Mouse (Mus musculus): ENCODE results near the gene Sox8.

The Sox8 gene

GRCm38 (mm10) chr17:25555666-25556629, 14.5 kb downstream of the Sox8 start:
- DNase-seq (ENCODE audit: low spot score) = no peak

DNA sequence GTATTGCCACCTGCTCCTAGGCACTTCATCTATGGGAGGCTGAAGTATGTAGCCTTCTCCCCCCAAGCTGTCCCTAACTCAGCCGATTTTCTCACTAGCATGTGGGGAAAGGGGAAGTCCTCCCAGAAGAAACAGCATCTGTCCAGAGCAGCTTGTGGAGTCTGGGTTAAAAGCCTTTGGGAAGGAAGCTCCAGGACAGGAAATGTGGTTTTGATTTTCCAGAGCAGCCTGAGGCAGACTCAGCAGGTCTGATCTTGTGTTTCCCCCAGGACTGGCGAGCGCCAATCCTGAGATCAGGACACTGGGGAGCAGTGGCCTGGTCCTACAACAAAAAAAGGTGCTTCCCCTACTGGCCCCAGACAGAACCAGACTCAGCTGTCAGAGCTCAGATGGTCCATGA, 15.3 kb downstream of the Sox8 start:
- DNase-seq (ENCODE audit: low spot score) = no peak

GRCm38 (mm10) chr17:25551313-25551712, 19.2 kb downstream of the Sox8 start:
- DNase-seq (ENCODE audit: low spot score) = no peak

- DNase-seq (ENCODE audit: low spot score) = no peak
Observed at GRCm38 (mm10) chr17:25550020-25550419, 20.5 kb downstream of the Sox8 start.

- no peak for DNase-seq (ENCODE audit: low spot score)
Observed at GRCm38 (mm10) chr17:25547026-25547425, 23.5 kb downstream of the Sox8 start.

DNA sequence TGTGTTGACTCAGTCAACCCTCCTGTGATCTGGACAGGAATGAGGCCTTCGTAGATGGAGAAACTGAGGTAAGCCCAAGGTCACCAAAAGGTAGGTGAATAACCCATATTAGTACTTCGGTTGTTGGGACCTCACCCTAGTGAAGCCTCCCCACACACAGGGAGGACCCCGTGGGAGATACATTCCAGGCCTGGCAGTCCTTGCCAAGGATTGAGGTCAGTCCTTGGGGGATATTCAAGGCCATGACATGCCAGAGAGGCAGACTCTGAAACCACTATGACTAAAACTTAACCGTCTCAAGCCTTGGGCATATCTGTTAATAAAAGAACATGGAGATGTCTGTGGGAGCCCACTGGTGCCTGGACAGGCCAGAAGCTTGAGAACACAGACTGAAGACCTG, 28.7 kb downstream of the Sox8 start:
- no peak for DNase-seq (ENCODE audit: low spot score)

DNA sequence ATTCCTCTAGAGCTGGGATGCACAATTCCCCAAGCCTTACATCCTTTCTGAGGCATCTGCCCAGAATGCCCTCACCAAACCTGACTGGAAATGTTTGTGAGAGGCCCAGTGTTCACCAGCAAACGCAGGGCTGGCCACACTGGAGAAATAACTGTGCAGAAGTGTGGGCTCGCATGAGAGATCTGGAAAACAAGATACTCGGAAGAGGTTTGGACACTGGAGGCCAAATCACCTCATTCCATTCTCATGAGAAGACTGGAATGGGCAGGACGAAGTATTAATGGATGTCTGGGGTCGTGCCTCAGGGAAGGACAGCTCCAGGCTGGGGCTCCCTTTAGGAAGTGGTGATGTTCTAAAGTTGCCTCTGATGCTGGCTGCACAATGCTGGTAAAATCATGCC, 29.8 kb downstream of the Sox8 start:
- DNase-seq (ENCODE audit: low spot score) = no peak

DNA sequence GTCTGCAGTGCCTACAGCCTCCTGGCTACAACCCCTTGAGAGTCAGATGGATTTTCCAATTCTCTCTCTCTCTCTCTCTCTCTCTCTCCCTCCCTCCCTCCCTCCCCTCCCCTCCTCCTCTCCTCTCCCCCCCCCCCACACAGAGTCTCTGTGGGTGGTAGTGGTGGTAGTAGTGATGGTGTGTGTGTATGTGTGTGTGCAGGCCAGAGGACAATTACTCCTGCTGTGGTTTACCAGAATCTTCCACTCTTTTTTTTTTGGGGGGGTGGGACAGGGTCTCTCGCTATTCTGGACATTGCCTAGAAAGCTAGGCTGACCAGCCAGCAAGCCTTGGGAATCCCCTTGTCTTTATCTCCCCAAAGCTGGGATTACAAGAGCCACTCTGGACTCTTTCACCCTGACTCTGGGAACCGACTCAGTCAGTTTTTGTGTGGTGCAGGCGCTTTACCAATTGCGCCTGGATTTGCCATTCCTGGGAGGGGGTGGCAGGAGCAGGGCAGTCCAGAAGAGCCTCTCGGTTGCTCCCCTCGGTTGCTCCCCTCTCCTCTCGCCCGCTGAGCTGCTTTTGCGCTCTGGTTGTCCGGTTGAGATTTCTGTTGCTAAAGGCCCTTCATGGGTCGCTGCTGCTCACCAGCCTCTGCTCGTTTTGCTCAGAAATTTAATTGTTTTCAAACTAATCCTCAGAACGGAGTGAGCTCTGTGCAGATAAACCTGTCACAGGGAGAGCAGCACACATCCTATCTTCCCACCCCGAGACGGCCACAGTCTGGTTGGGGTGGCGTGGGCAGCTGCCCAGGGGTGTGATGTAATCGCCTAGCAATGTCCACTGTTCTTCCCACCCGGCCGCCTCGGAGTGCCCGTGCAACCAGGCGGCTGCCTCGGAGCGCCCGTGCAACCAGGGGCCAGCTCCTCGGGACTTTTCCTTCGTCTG, 31.3 kb downstream of the Sox8 start:
- DNase-seq (ENCODE audit: low spot score) = peak; percentile 18

DNA sequence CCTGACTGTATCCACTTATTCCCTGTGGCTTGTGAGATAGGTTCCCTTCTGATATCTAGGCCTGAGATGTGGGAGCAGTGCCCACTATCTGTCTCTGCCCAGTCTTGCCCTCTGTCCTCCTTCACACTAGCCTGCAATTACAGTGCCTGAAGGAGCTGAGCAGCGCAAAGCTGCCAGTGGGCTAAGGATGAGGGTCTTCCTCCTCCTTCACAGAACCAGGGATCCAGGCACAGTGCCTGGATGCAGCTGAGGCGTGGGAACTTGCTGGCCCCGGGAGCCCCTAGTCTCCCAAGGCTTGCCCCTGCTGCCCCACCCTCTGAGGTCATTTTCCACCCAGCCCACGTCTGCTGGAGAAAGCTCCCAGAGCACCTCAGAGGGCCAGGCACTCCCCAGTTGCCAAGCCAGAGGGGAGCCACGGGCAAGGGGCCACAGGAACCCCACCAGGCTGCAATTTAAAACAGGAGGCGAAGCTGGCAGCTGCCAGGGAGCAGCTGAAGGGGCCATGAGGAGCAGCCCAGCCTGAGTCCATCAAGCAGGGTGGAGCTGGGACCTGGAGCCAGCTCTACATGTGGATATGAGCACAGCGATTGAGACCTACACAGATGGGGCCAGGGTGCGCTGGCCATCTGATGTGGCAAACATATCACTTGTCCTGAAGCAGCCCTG, 40.0 kb downstream of the Sox8 start:
- no peak for DNase-seq (ENCODE audit: low spot score)

- no peak for DNase-seq (ENCODE audit: low spot score)
Observed at GRCm38 (mm10) chr17:25522080-25522479, 48.4 kb downstream of the Sox8 start.

- no peak for DNase-seq (ENCODE audit: low spot score)
Observed at GRCm38 (mm10) chr17:25520492-25520891, 50.0 kb downstream of the Sox8 start.

DNA sequence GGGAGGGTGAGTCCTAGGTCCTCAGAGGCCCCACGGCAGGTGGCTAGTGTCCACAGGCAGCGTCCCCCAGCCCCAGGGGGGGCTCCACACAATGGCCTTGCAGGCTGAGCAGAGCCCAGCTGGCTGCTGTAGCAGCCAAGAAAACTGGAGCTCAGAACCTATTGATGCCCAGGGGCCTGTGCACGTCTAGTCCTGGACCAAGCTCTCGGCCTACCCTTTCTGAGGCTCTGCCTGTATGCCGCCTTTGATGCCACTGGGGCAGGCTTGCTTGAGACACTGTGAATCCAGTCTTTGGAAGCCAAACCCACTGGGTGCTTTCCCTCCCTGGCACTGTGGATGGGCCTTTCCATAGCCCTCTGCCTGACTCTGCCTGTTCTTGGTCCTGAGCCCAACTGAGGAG, 51.0 kb downstream of the Sox8 start:
- DNase-seq (ENCODE audit: low spot score) = no peak

DNA sequence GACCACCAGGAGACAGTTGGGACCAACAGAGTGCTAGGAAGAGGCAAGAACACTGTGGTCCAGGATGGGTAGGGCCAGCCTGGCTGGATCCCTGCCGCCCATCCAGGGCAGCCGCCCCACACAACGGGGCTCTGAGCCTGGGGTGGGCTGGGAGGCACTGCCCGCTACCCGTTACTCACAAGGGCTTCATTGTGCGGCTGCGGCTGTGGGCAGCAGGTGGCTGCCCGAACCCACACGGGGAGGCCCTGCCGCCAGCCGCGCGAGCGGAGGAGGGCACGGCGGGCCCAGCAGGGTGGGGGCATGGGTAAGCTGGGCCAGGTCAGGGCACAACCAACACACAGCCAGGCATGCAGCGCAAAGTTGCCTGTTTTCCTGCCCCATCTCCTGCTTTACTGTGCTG, 52.3 kb downstream of the Sox8 start:
- no peak for DNase-seq (ENCODE audit: low spot score)

GRCm38 (mm10) chr17:25516315-25516714, 54.2 kb downstream of the Sox8 start:
- no peak for DNase-seq (ENCODE audit: low spot score)

Data from ovary, postnatal 14 days (tissue).